Comparison of ENCODE assay signal across 8 mouse cellular contexts in genomic region chr10:93679191-93680007, GRCm38 (mm10). TPM values are rescaled to one million over a fixed set of nuclear protein-coding genes. Genes with fewer than 3 reads are reported as not detected.
DNase-seq lines count a peak whose midpoint lies in the region; ATAC-seq lines count a peak whose summit lies in the region.

No protein-coding gene starts in this region.

- H3K4me3 ChIP-seq in forebrain, embryonic 12.5 days (replicated peaks): no peak overlapping the region
- H3K4me3 ChIP-seq in midbrain, embryonic 16.5 days (ENCODE audit: low read depth, low read length): peak overlapping the region; percentile 23

- peak; percentile 70 for DNase-seq in adrenal gland, postnatal 14 days
- peak; percentile 37 for DNase-seq in heart, postnatal 25 days (ENCODE audit: low spot score)
- peak; percentile 64 for DNase-seq in liver
- no peak for DNase-seq in cerebellum, adult 18-20 months
- DNase-seq in right cerebral cortex, postnatal 14 days: no peak
- DNase-seq in right cerebral cortex, postnatal 4 days: no peak

- no peak overlapping the region for H3K27ac ChIP-seq in forebrain, embryonic 12.5 days
- H3K27ac ChIP-seq in midbrain, embryonic 16.5 days (ENCODE audit: low read length): no peak overlapping the region

- ATAC-seq in forebrain, embryonic 12.5 days (ENCODE audit: low FRiP score): no peak; the same call in 1 of the 2 replicates
- ATAC-seq in midbrain, embryonic 16.5 days: peak; percentile 64; the same call in 1 of the 2 replicates

- no peaks in the 10 kb centered on the region for H3K27me3 ChIP-seq in forebrain, embryonic 12.5 days
- H3K27me3 ChIP-seq in midbrain, embryonic 16.5 days (ENCODE audit: control insufficient read depth, insufficient read depth, low read depth, low read length): no peaks in the 10 kb centered on the region

- H3K4me2 ChIP-seq in forebrain, embryonic 12.5 days: 0 out of 2 replicates have a peak overlapping the region, but pooled peaks have one; percentile 13
- H3K4me2 ChIP-seq in midbrain, embryonic 16.5 days (ENCODE audit: low read length): peak overlapping the region; percentile 52

- H3K9me3 ChIP-seq in forebrain, embryonic 12.5 days: peaks cover 7% of the 10 kb centered on the region; the same call in 1 of the 2 replicates
- H3K9me3 ChIP-seq in midbrain, embryonic 16.5 days (replicated peaks; ENCODE audit: control insufficient read depth, low read length, poor library complexity, severe bottlenecking): no peaks in the 10 kb centered on the region

- H3K36me3 ChIP-seq in forebrain, embryonic 12.5 days (replicated peaks): peaks cover 27% of the 10 kb centered on the region
- no peaks in the 10 kb centered on the region for H3K36me3 ChIP-seq in midbrain, embryonic 16.5 days (ENCODE audit: control insufficient read depth, insufficient read depth, low read length)

- intact Hi-C loops in heart, postnatal 25 days (cut with DNase I): no loop called here

- peaks cover 31% of the 10 kb centered on the region for H3K4me1 ChIP-seq in forebrain, embryonic 12.5 days
- peaks cover 12% of the 10 kb centered on the region for H3K4me1 ChIP-seq in midbrain, embryonic 16.5 days (ENCODE audit: control insufficient read depth, insufficient read depth, low read length)

- WGBS in forebrain, embryonic 12.5 days: 54% methylated on average over 19 of the region's 19 CpGs
- 34% methylated on average over 19 of the region's 19 CpGs for WGBS in midbrain, embryonic 16.5 days

- no peak overlapping the region for H3K9ac ChIP-seq in forebrain, embryonic 12.5 days
- peak overlapping the region; percentile 31; the same call in 1 of the 2 replicates for H3K9ac ChIP-seq in midbrain, embryonic 16.5 days (ENCODE audit: low read depth, low read length)

RNA-seq across cellular contexts. Expression of gene Ntn4, which starts 38.9 kb away (rescaled TPM):
- 11.8 and 12.1 TPM in 2 replicates for total RNA-seq in adrenal gland, postnatal 14 days (2021)
- 3.5 and 3.7 TPM in 2 replicates for polyA plus RNA-seq in forebrain, embryonic 12.5 days (2016; fragmentation: Nextera tagmentation; extraction: Ambion mirVana)
- 10 to 100 TPM; 12.2 to 14.1 TPM for total RNA-seq in heart, postnatal 25 days (2021)
- polyA plus RNA-seq in midbrain, embryonic 16.5 days (2015; fragmentation: Nextera tagmentation; extraction: Ambion mirVana): 0.50 and 1.7 TPM in 2 replicates

Comparison
In these comparisons a context has a peak if more than half of its experiments do, and no peak if none do; other contexts are left out.
1. DNase-seq: peak in adrenal gland, postnatal 14 days (single experiment), heart, postnatal 25 days (single experiment) and liver (single experiment); none in cerebellum, adult 18-20 months (0 of 2), right cerebral cortex, postnatal 14 days (single experiment) and right cerebral cortex, postnatal 4 days (single experiment).